Mouse (Mus musculus): ENCODE measurements around the gene Slc30a2.

DNA sequence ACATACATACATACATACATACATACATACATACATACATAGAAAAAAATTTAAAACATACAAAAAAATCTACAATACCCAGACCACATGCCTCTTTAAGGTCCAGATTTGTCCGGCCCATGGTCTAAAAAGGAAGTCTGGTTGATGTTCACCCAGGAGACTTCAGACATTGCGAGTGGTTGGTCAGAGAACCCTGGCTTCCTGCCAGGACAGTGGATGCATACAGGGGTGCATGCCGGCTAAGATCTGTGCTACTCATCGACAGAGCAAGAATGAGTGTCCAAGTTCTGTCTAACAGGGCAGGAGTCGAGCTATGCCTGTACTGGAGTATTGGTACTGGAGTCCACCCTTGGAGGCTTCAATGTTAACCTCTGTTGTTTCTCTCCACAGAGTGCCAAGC is 18.3 kb upstream of the Slc30a2 start:
- TF ChIP-seq CTCF (IDR thresholded peaks at IDR 0.05) (no peak), EP300 (IDR thresholded peaks at IDR 0.05) (no peak)

Data from lung, postnatal 0 days (tissue).